Mouse (Mus musculus): ENCODE measurements around the gene Olfr1359. TPM values are rescaled to one million over a fixed set of nuclear protein-coding genes. Genes with fewer than 3 reads are reported as not detected.

Olfr1359 gene
- total RNA-seq (2015; ENCODE audit: low replicate concordance), result not detected in 2 replicates
- 0.34 and 0.42 TPM in 2 replicates for total RNA-seq (2017; ENCODE audit: low replicate concordance)

- ATAC-seq (replicated peaks; ENCODE audit: low FRiP score, poor library complexity, severe bottlenecking), result no peak
Measured at GRCm38 (mm10) chr13:21697811-21698210, at the start of gene Olfr1359. TSS of gene Olfr1359 (plus strand) at chr13:21698111.

- no peak for ATAC-seq (replicated peaks; ENCODE audit: low FRiP score, poor library complexity, severe bottlenecking)
Measured at GRCm38 (mm10) chr13:21663286-21663685, 34.6 kb upstream of the Olfr1359 start, which contains the start of gene Olfr1361. TSS of gene Olfr1361 (minus strand) at chr13:21663386.

- ATAC-seq (replicated peaks; ENCODE audit: low FRiP score, poor library complexity, severe bottlenecking), result no peak
Measured at GRCm38 (mm10) chr13:21677305-21677704, 20.6 kb upstream of the Olfr1359 start, which contains the start of gene Olfr1360. TSS of gene Olfr1360 (minus strand) at chr13:21677405.

DNA sequence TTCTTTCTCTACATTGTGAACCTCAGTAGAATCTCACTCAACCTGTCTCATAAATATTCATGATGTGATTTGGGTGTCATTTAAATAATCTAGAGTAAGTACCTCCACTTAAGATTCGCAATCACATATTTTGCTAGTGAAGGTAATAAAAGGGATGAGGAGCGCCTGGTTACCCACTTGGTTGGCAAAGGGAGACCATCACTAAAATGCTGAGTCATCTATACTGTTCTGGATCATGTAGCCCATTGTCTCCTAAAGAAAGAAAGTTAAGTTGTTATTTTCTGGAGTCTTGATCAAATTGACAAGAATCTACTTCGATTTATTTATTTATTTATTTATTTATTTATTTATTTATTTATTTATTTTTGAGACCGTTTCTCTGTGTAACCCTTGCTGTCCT lies 8.8 kb downstream of the Olfr1359 start:
- no peak for ATAC-seq (replicated peaks; ENCODE audit: low FRiP score, poor library complexity, severe bottlenecking)

GRCm38 (mm10) chr13:21710031-21710711 lies 12.3 kb downstream of the Olfr1359 start:
- peak; percentile 89 for ATAC-seq (replicated peaks; ENCODE audit: low FRiP score, poor library complexity, severe bottlenecking)

GRCm38 (mm10) chr13:21710821-21711525 lies 13.1 kb downstream of the Olfr1359 start:
- ATAC-seq (replicated peaks; ENCODE audit: low FRiP score, poor library complexity, severe bottlenecking), result peak; percentile 46

- no peak for ATAC-seq (replicated peaks; ENCODE audit: low FRiP score, poor library complexity, severe bottlenecking)
Measured at GRCm38 (mm10) chr13:21711698-21712097, 13.8 kb downstream of the Olfr1359 start.

DNA sequence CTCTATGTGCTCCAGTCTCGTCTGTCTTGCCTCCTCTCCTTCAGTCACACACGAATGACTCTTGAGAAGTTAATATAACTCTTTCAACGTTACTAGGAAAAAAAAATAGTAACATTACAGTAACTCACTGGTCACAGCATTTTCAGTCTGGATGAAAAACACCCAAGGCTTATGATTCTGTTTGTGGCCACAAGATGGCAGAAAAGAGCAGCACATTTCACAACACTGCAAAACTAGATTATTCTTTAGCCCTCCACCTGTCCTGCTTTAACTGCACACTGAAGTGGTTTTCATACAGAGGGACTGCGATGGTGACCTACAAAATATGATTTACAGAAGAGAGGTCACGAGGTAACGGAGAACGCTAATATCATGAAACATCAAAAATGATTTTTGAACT lies 16.8 kb downstream of the Olfr1359 start:
- ATAC-seq (replicated peaks; ENCODE audit: low FRiP score, poor library complexity, severe bottlenecking), result peak; percentile 35

DNA sequence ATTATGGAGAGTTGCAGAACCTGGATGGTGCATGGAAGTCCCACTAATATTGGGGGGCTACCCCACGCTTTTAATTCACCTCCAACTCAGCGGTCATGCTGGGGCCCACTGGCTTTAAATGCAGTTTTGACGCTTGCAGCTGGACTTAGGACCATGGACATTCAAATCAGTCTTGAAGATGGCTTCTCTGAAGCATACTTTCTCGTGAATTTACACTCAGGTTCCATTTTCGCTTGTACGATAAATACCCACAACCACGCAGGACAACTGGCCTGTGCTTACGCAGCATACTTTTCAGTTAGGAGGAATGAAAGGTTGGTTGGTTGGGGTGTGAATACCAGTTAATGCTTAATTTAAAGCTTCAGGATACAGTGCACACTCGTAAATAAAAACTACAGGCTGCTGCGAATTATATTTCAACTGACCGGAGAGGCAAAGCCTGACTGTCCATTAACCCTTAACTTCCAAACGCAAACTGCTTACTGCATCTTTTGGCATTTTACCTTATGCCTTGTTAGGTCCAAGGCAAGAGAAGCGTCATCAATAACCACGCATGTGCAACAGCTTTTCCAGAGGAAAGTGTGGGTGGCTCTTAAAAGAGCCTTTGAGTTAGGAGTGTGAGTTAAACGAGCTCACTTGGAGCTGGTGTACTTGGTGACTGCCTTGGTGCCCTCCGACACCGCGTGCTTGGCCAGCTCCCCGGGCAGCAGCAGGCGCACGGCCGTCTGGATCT lies 17.4 kb downstream of the Olfr1359 start:
- ATAC-seq (replicated peaks; ENCODE audit: low FRiP score, poor library complexity, severe bottlenecking), result peak; percentile 14; the same call in 1 of the 2 replicates

DNA sequence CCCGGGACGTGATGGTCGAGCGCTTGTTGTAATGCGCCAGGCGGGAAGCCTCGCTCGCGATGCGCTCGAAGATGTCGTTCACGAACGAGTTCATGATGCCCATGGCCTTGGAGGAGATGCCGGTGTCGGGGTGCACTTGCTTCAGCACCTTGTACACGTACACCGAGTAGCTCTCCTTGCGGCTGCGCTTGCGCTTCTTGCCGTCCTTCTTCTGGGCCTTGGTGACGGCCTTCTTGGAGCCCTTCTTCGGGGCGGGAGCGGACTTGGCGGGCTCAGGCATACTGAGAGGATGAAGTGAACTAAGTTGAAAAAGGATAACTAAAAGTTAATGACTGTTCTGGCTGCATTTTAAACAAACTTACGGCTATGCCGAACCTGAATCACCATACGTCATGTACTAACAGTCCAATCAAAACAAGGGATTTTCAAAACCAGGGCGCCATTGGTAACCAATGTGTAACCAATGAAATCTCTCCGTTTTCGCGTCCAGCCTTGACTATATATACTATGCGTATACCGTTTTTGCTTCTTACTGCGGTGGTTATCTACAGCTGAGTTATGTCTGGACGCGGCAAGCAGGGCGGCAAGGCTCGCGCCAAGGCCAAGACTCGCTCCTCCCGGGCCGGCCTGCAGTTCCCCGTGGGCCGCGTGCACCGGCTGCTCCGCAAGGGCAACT lies 18.1 kb downstream of the Olfr1359 start, which contains the start of the genes Hist1h2bl and Hist1h2ai:
TSS of gene Hist1h2bl (minus strand) at position 280 of the 676 bp plus-strand sequence.
TSS of gene Hist1h2ai (plus strand) at position 559 of the 676 bp plus-strand sequence.
- peak; percentile 79 for ATAC-seq (replicated peaks; ENCODE audit: low FRiP score, poor library complexity, severe bottlenecking)

- peak; percentile 12 for ATAC-seq (replicated peaks; ENCODE audit: low FRiP score, poor library complexity, severe bottlenecking)
Measured at GRCm38 (mm10) chr13:21716540-21717391, 18.9 kb downstream of the Olfr1359 start.

- ATAC-seq (replicated peaks; ENCODE audit: low FRiP score, poor library complexity, severe bottlenecking), result peak; percentile 50
Measured at GRCm38 (mm10) chr13:21717397-21718357, 19.8 kb downstream of the Olfr1359 start, which contains the start of gene Hist1h3h. TSS of gene Hist1h3h (plus strand) at chr13:21717659.

- 0 out of 2 replicates have a peak, but pooled peaks have one; percentile 0 for ATAC-seq (replicated peaks; ENCODE audit: low FRiP score, poor library complexity, severe bottlenecking)
Measured at GRCm38 (mm10) chr13:21718381-21719080, 20.6 kb downstream of the Olfr1359 start.

GRCm38 (mm10) chr13:21721107-21721756 lies 23.3 kb downstream of the Olfr1359 start:
- peak; percentile 21; the same call in 1 of the 2 replicates for ATAC-seq (replicated peaks; ENCODE audit: low FRiP score, poor library complexity, severe bottlenecking)

GRCm38 (mm10) chr13:21721757-21722372 lies 24.0 kb downstream of the Olfr1359 start, which contains the start of gene Hist1h2bm:
TSS of gene Hist1h2bm (plus strand) at chr13:21722044.
- peak; percentile 86 for ATAC-seq (replicated peaks; ENCODE audit: low FRiP score, poor library complexity, severe bottlenecking)

Measured in erythroblast, adult 5-6 weeks (primary cell).